Mouse (Mus musculus) forebrain, embryonic 16.5 days (tissue): ENCODE data around the gene Cnot9. TPM values are rescaled to one million over a fixed set of nuclear protein-coding genes. Genes with fewer than 3 reads are reported as not detected.
"Not testable (repeated sequence)": the region's sequence is repeated elsewhere in the genome, so short reads cannot be mapped to it uniquely, and the experiment has no call there.

Source experiments
- ATAC-seq: fragments of 200-750 bp; cut with Nextera tagmentation; 2 replicates; pipeline ENCODE4 v1.8.0; 2017; ENCODE audit warnings: mild to moderate bottlenecking, moderate library complexity
- H3K27ac ChIP-seq: fragments of 300-500 bp; sonication (generic); 2 replicates; pipeline ENCODE4 v1.5.1; 2014; ENCODE audit warnings: low read length, control low read depth
- H3K27me3 ChIP-seq: fragments of 300-500 bp; sonication (generic); replicated peaks from 2 replicates; pipeline ENCODE4 v1.6.1; 2014; ENCODE audit warnings: low read length; ENCODE audit not compliant: control insufficient read depth, insufficient read depth
- H3K36me3 ChIP-seq: fragments of 300-500 bp; sonication (generic); 2 replicates; pipeline ENCODE4 v1.6.1; 2014; ENCODE audit not compliant: control insufficient read depth, insufficient read depth
- H3K4me1 ChIP-seq: fragments of 300-500 bp; sonication (generic); replicated peaks from 2 replicates; pipeline ENCODE4 v1.6.1; 2014; ENCODE audit warnings: low read length; ENCODE audit not compliant: control insufficient read depth, insufficient read depth
- H3K4me2 ChIP-seq: fragments of 300-500 bp; sonication (generic); 2 replicates; pipeline ENCODE4 v1.6.1; 2014; ENCODE audit warnings: mild to moderate bottlenecking, low read length, control low read depth
- H3K4me3 ChIP-seq: fragments of 300-500 bp; sonication (generic); replicated peaks from 2 replicates; pipeline ENCODE4 v1.5.1; 2014; ENCODE audit warnings: mild to moderate bottlenecking, low read length, control low read depth
- H3K9ac ChIP-seq: fragments of 300-500 bp; sonication (generic); replicated peaks from 2 replicates; pipeline ENCODE4 v1.6.1; 2014; ENCODE audit warnings: low read depth, low read length, control low read depth
- H3K9me3 ChIP-seq: fragments of 300-500 bp; sonication (generic); 2 replicates; pipeline ENCODE4 v1.6.1; 2016; ENCODE audit warnings: low read length; ENCODE audit not compliant: control insufficient read depth
- WGBS: fragments of 180-500 bp; shearing (Covaris S2); extraction: QIAGEN DNeasy Blood & Tissue Kit; methylation state at CpG from one replicate; pipeline ENCODE4 v1.1.7; 2014; 5-methylcytosine and 5-hydroxymethylcytosine counted together
- polyA plus RNA-seq: library from polyadenylated mRNA; unstranded; fragments of >200 nt; fragmentation: Nextera tagmentation; extraction: Ambion mirVana; gene quantifications from 2 replicates; pipeline ENCODE4 v1.2.1, GENCODE M21; 2015

Cnot9 gene
- polyA plus RNA-seq = 52.1 and 54.6 TPM in 2 replicates

DNA sequence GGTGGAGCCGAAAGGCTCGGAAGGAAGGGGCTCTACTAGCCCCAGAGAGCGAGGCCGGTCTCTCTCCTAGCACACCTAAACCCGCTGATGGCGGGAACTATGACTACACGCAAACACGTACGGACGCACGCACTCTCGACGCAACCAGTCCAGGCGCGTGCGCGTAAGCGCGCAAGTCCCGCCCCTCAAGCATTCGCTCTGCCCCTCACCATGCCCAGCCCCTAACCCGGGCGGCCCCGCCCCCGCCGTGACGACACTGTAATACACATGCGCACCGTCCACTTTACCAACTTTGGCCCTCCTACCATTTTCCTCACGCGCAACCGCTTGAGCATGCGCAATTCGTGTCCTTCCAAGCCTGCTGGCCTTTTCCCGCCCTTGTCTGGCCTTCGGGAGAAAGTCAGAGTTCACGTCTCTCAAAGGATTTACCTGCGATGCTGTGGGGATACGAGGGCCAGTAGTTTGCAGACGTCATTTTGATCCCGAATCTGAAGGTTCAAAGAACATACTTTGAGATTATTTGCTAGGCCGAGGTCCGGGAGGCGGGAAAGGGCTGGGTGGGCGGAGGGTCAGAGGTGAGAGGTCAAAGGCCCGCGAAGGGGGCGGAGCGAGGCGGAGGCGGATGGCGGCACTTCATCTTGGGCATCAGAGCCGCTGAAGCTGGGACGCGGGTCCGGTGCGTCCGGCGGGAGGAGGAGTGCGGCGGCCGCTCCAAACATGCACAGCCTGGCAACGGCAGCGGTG is at the start of gene Cnot9:
Gene Cnot9, plus strand, starts transcription at position 338 of the 744 bp plus-strand sequence.
- peak; percentile 99 for ATAC-seq
- H3K36me3 ChIP-seq = no peaks in the 10 kb centered on the region
- peak within 1 kb of the TSS; percentile 78 for H3K9ac ChIP-seq
- H3K27ac ChIP-seq = peak within 1 kb of the TSS; percentile 77
- peak within 1 kb of the TSS; percentile 91 for H3K4me2 ChIP-seq
- H3K27me3 ChIP-seq = no peaks in the 10 kb centered on the region
- H3K9me3 ChIP-seq = no peaks in the 10 kb centered on the region
- 0% methylated on average over 63 of the region's 64 CpGs for WGBS
- H3K4me1 ChIP-seq = peaks cover 27% of the 10 kb centered on the region
- peak within 1 kb of the TSS; percentile 92 for H3K4me3 ChIP-seq

GRCm38 (mm10) chr1:74460273-74460672 is 45.6 kb upstream of the Cnot9 start:
- H3K9ac ChIP-seq = no peak overlapping the region
- H3K9me3 ChIP-seq = no peaks in the 10 kb centered on the region
- 72% methylated on average over 2 of the region's 2 CpGs for WGBS
- H3K4me3 ChIP-seq = no peak overlapping the region
- H3K4me1 ChIP-seq = no peaks in the 10 kb centered on the region
- H3K4me2 ChIP-seq = no peak overlapping the region
- ATAC-seq = no peak
- H3K27me3 ChIP-seq = no peaks in the 10 kb centered on the region
- no peak overlapping the region for H3K27ac ChIP-seq
- peaks cover 9% of the 10 kb centered on the region for H3K36me3 ChIP-seq

DNA sequence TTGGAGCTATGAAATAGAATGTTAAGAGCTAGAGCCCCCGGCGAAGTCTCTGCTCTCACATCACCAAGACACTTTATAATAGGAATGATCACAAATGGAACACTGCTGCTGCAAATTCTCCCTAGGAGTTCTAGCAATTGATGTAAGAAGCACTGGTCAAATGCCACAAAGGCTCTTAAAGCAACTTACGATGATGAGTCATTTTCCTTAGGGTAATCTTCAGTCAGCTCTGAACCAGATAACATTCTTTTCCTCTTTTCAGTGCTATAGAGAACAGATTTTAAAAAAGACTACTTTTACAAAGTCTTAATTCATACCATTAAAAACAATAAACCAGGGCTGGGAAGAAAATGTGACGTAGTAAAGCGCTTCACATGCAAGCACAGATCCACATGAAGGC is 20.1 kb upstream of the Cnot9 start:
- Histone ChIP-seq H3K36me3 (peaks cover 32% of the 10 kb centered on the region), H3K4me3 (no peak overlapping the region), H3K27ac (no peak overlapping the region), H3K27me3 (no peaks in the 10 kb centered on the region), H3K9me3 (no peaks in the 10 kb centered on the region), H3K9ac (no peak overlapping the region), H3K4me2 (no peak overlapping the region), H3K4me1 (no peaks in the 10 kb centered on the region)
- ATAC-seq = no peak
- WGBS = 92% methylated on average over 5 of the region's 5 CpGs

- Histone ChIP-seq H3K4me3 (no peak overlapping the region), H3K9ac (no peak overlapping the region), H3K36me3 (no peaks in the 10 kb centered on the region), H3K4me2 (no peak overlapping the region), H3K4me1 (peaks cover 10% of the 10 kb centered on the region), H3K27me3 (no peaks in the 10 kb centered on the region), H3K27ac (no peak overlapping the region), H3K9me3 (no peaks in the 10 kb centered on the region)
- no peak for ATAC-seq
- WGBS = 82% methylated on average over 1 of the region's 1 CpGs
Measured at GRCm38 (mm10) chr1:74501106-74501505, 4.8 kb upstream of the Cnot9 start.

GRCm38 (mm10) chr1:74505393-74505720 is 501 bp upstream of the Cnot9 start:
- H3K4me1 ChIP-seq = peaks cover 27% of the 10 kb centered on the region
- ATAC-seq = no peak
- peak overlapping the region; percentile 66 for H3K9ac ChIP-seq
- H3K27ac ChIP-seq = 0 out of 2 replicates have a peak overlapping the region, but pooled peaks have one; percentile 43
- peak overlapping the region; percentile 91 for H3K4me2 ChIP-seq
- H3K36me3 ChIP-seq = no peaks in the 10 kb centered on the region
- H3K9me3 ChIP-seq = no peaks in the 10 kb centered on the region
- WGBS = under 1% methylated on average over 22 of the region's 22 CpGs
- H3K4me3 ChIP-seq = peak overlapping the region; percentile 92
- no peaks in the 10 kb centered on the region for H3K27me3 ChIP-seq

DNA sequence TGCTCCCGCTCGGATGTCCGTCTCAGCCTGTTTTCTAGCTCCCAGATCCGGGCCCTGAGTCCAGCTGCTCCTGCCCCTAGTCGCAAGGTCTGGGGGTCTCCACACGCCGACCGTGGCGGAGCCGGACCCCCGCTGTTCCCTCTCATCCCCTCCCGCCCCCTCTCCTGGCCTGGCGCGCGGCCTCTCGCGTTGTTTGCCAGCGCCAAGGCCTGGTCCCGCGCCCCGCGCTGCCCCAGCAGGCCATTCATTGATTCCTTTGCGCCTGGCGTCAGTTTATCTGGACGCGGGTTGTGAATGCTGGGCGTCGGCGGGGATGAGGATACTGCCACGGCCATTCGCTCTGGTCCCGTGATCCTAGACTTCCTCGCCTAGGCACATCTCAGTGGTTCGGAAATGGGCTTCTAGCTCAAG is 618 bp downstream of the Cnot9 start:
- H3K4me2 ChIP-seq = peak overlapping the region; percentile 73
- peak overlapping the region; percentile 78 for H3K9ac ChIP-seq
- no peaks in the 10 kb centered on the region for H3K9me3 ChIP-seq
- no peaks in the 10 kb centered on the region for H3K36me3 ChIP-seq
- WGBS = under 1% methylated on average over 34 of the region's 34 CpGs
- H3K4me1 ChIP-seq = peaks cover 27% of the 10 kb centered on the region
- peak overlapping the region; percentile 77 for H3K27ac ChIP-seq
- H3K4me3 ChIP-seq = peak overlapping the region; percentile 92
- ATAC-seq = no peak; the same call in 1 of the 2 replicates
- H3K27me3 ChIP-seq = no peaks in the 10 kb centered on the region

- Histone ChIP-seq H3K4me1 (peaks cover 27% of the 10 kb centered on the region), H3K9me3 (no peaks in the 10 kb centered on the region), H3K9ac (no peak overlapping the region), H3K27me3 (no peaks in the 10 kb centered on the region), H3K4me3 (no peak overlapping the region), H3K27ac (no peak overlapping the region), H3K4me2 (peak overlapping the region; percentile 73; the same call in 1 of the 2 replicates), H3K36me3 (no peaks in the 10 kb centered on the region)
- no peak for ATAC-seq
- 92% methylated on average over 2 of the region's 2 CpGs for WGBS
Measured at GRCm38 (mm10) chr1:74507780-74508179, 1.9 kb downstream of the Cnot9 start.

DNA sequence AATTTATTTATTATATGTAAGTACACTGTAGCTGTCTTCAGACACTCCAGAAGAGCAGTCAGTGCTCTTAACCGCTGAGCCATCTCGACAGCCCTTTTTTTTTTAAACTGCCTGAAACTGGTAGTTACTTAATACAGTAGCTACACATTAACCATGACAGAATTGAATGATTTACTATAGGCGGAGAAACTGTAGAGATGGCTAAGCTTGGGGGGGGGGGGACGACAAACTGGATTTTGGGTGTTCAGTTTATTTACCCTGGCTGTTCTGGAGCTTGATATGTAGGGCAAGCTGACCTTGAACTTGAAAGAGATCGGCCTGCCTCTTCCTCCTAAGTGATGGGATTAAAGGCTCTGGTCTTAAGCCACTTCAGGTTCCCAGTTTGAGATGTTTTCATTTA is 5.4 kb downstream of the Cnot9 start:
- no peaks in the 10 kb centered on the region for H3K36me3 ChIP-seq
- no peaks in the 10 kb centered on the region for H3K27me3 ChIP-seq
- 97% methylated on average over 5 of the region's 5 CpGs for WGBS
- no peak overlapping the region for H3K27ac ChIP-seq
- no peaks in the 10 kb centered on the region for H3K9me3 ChIP-seq
- peaks cover 17% of the 10 kb centered on the region for H3K4me1 ChIP-seq
- H3K4me2 ChIP-seq = no peak overlapping the region
- no peak for ATAC-seq
- no peak overlapping the region for H3K4me3 ChIP-seq
- no peak overlapping the region for H3K9ac ChIP-seq

DNA sequence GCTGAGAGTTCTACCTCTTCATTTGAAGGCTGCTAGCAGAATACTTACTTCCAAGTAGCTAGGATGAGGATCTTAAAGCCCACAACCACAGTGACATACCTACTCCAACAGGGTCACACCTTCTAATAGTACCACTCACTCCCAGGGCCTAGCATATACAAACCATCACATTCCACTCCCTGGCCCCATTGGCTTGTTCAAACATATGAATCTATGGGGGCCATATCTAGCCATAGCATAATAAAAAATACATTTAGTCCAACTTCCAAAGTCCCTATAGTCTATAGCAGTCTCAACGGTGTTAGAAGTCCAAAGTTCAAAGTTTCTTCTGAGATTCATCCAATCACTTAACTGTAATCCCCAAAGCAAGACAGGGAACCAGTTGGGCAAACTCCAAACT is 7.1 kb downstream of the Cnot9 start:
- not testable (repeated sequence) for H3K36me3 ChIP-seq, ATAC-seq

More for the DNA sequence above, 7.1 kb downstream of the Cnot9 start:
- not testable (repeated sequence) for H3K9me3 ChIP-seq, H3K27ac ChIP-seq, H3K4me3 ChIP-seq, H3K4me2 ChIP-seq, H3K4me1 ChIP-seq, H3K27me3 ChIP-seq, H3K9ac ChIP-seq
- 97% methylated on average over 1 of the region's 1 CpGs for WGBS
